Mouse (Mus musculus) intestine, embryonic 14.5 days (tissue): ENCODE measurements around the gene Cyren. TPM values are rescaled to one million over a fixed set of nuclear protein-coding genes. Genes with fewer than 3 reads are reported as not detected.

Source experiments
- ATAC-seq: fragments of 200-750 bp; cut with Nextera tagmentation; replicated peaks from 2 replicates; pipeline ENCODE4 v1.8.0; 2017; ENCODE audit warnings: low read depth, moderate number of reproducible peaks, moderate TSS enrichment, moderate library complexity; ENCODE audit not compliant: low FRiP score, low TSS enrichment
- DNase-seq: peaks from one replicate; pipeline ENCODE4 v3.0.0-alpha.2; 2018; ENCODE audit warnings: low spot score
- H3K27ac ChIP-seq: fragments of 300-500 bp; sonication (generic); 2 replicates; pipeline ENCODE4 v1.5.1; 2014; ENCODE audit warnings: low read depth, mild to moderate bottlenecking, control low read depth
- H3K27me3 ChIP-seq: fragments of 300-500 bp; sonication (generic); replicated peaks from 2 replicates; pipeline ENCODE4 v1.6.1; 2014; ENCODE audit warnings: low read length, control low read depth; ENCODE audit not compliant: control insufficient read depth, insufficient read depth
- H3K36me3 ChIP-seq: fragments of 300-500 bp; sonication (generic); 2 replicates; pipeline ENCODE4 v1.6.1; 2014; ENCODE audit warnings: low read length, control low read depth; ENCODE audit not compliant: control insufficient read depth, insufficient read depth
- H3K4me1 ChIP-seq: fragments of 300-500 bp; sonication (generic); replicated peaks from 2 replicates; pipeline ENCODE4 v1.6.1; 2014; ENCODE audit warnings: low read length, control low read depth, mixed read lengths; ENCODE audit not compliant: control insufficient read depth, insufficient read depth
- H3K4me2 ChIP-seq: fragments of 300-500 bp; sonication (generic); 2 replicates; pipeline ENCODE4 v1.6.1; 2014; ENCODE audit warnings: low read length
- H3K4me3 ChIP-seq: fragments of 300-500 bp; sonication (generic); 2 replicates; pipeline ENCODE4 v1.5.1; 2014; ENCODE audit warnings: low read depth, low read length, control low read depth, mixed read lengths
- H3K9ac ChIP-seq: fragments of 300-500 bp; sonication (generic); 2 replicates; pipeline ENCODE4 v1.6.1; 2014; ENCODE audit warnings: mild to moderate bottlenecking, low read length
- H3K9me3 ChIP-seq: fragments of 300-500 bp; sonication (generic); 2 replicates; pipeline ENCODE4 v1.6.1; 2016; ENCODE audit warnings: low read length, control low read depth; ENCODE audit not compliant: control insufficient read depth
- WGBS: fragments of 180-500 bp; shearing (Covaris S2); extraction: QIAGEN DNeasy Blood & Tissue Kit; methylation state at CpG from one replicate; pipeline ENCODE4 v1.1.7; 2014; 5-methylcytosine and 5-hydroxymethylcytosine counted together
- polyA plus RNA-seq: library from polyadenylated mRNA; unstranded; fragments of >200 nt; fragmentation: Nextera tagmentation; extraction: Ambion mirVana; gene quantifications from 2 replicates; pipeline ENCODE4 v1.2.1, GENCODE M21; 2014

The Cyren gene
- polyA plus RNA-seq, 1 experiment from 2014 or later, result 9.7 TPM

GRCm38 (mm10) chr6:34832352-34832751, 45.5 kb downstream of the Cyren start:
- H3K36me3 ChIP-seq, result no peaks in the 10 kb centered on the region
- DNase-seq (no peak), ATAC-seq (no peak)
- H3K4me1 ChIP-seq, result no peaks in the 10 kb centered on the region
- H3K9ac ChIP-seq, result no peak overlapping the region
- H3K27ac ChIP-seq, result no peak overlapping the region
- H3K4me2 ChIP-seq, result no peak overlapping the region
- H3K4me3 ChIP-seq, result no peak overlapping the region
- no peaks in the 10 kb centered on the region for H3K9me3 ChIP-seq
- WGBS, result 93% methylated on average over 5 of the region's 5 CpGs
- no peaks in the 10 kb centered on the region for H3K27me3 ChIP-seq

- Histone ChIP-seq H3K27ac (no peak overlapping the region), H3K9ac (no peak overlapping the region), H3K4me2 (no peak overlapping the region), H3K4me3 (no peak overlapping the region), H3K36me3 (no peaks in the 10 kb centered on the region), H3K27me3 (no peaks in the 10 kb centered on the region), H3K4me1 (no peaks in the 10 kb centered on the region), H3K9me3 (no peaks in the 10 kb centered on the region)
- DNase-seq, result no peak
- no peak for ATAC-seq
Measured at GRCm38 (mm10) chr6:34824406-34824805, 53.5 kb downstream of the Cyren start.

Other genes with a start within 250 kb of the Cyren start
- 5.2 and 5.7 TPM in 2 replicates for gene Agbl3, start 97.6 kb downstream of the Cyren start, polyA plus RNA-seq
- 1.2 TPM in 2 replicates for gene Tmem140, start 14.9 kb downstream of the Cyren start, polyA plus RNA-seq
- gene Wdr91, start 32.8 kb upstream of the Cyren start, polyA plus RNA-seq, result 8.2 and 9.2 TPM in 2 replicates
- gene Stra8, start 42.1 kb upstream of the Cyren start, polyA plus RNA-seq, result not detected in 2 replicates
- gene Slc23a4, start 110.3 kb upstream of the Cyren start, polyA plus RNA-seq, result 6.3 and 7.1 TPM in 2 replicates